Mouse (Mus musculus): ENCODE measurements around the gene Lancl2. TPM values are rescaled to one million over a fixed set of nuclear protein-coding genes. Genes with fewer than 3 reads are reported as not detected.

Lancl2 gene
- polyA plus RNA-seq, 1 experiment = 8.4 TPM

DNA sequence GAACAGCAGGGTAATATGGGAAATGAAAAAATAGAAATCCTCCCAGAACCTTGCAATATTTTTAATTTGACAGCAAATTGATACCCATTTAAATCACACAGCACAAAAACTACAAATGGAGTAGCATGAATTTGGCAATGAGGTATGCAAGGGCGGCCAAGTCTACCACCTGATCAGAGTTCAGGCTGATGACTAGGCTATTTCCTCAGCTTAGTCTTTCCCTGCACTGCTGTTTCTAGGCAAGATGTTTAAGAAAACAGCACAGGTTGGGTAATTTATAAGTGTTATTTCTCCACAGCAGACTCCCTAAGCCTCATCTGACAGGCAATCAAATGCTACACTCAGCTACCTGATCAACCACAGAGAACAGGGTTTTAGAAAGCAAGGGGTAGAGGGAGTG lies 81.9 kb downstream of the Lancl2 start:
- Histone ChIP-seq H3ac (ENCODE audit: control insufficient read depth, insufficient read length, low read depth) (no peak overlapping the region), H3K36me3 (ENCODE audit: control insufficient read depth, insufficient read depth) (no peaks in the 10 kb centered on the region), H3K27me3 (ENCODE audit: control insufficient read depth, insufficient read depth, insufficient read length) (no peaks in the 10 kb centered on the region), H3K79me2 (ENCODE audit: control insufficient read depth, insufficient read depth) (no peaks in the 10 kb centered on the region), H3K4me3 (ENCODE audit: insufficient read depth, poor library complexity, severe bottlenecking) (no peak overlapping the region), H3K79me3 (ENCODE audit: low read depth) (no peaks in the 10 kb centered on the region)
- no peak for TF ChIP-seq FOSL1 (IDR thresholded peaks at IDR 0.05; ENCODE audit: insufficient read depth, low read length, poor library complexity, severe bottlenecking)

DNA sequence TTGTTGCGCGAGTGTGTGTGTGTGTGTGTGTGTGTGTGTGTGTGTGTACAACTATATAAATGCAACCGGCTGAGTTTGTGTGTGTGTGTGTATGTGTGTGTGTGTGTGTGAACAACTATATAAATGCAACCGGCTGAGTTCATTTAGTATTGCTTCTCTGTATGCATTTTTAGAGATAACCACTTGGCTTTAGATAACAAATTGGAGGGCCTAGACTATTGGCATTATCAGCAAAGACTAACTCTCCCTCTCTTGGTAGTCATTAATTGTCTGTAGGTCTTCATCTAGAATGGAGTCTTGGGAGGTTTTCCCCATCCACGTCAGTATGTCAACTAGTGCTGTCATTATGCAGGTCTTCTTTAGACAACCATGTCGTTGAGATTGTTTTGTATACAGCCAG lies 85.0 kb downstream of the Lancl2 start:
- TF ChIP-seq MAX (IDR thresholded peaks at IDR 0.05) (no peak), FOSL1 (IDR thresholded peaks at IDR 0.05; ENCODE audit: insufficient read depth, low read length, poor library complexity, severe bottlenecking) (no peak), MYOG (IDR thresholded peaks at IDR 0.05; ENCODE audit: control insufficient read depth, extremely low read depth, insufficient read length) (no peak), MYOD1 (IDR thresholded peaks at IDR 0.05; ENCODE audit: control insufficient read depth, insufficient read length, low read depth) (no peak), USF1 (IDR thresholded peaks at IDR 0.05; ENCODE audit: low read depth) (no peak), CTCF (IDR thresholded peaks at IDR 0.05; ENCODE audit: control insufficient read depth, insufficient read depth, insufficient read length) (no peak), CEBPB (IDR thresholded peaks at IDR 0.05; ENCODE audit: low read depth) (no peak)

More for the DNA sequence above, 85.0 kb downstream of the Lancl2 start:
- Histone ChIP-seq H3K79me3 (ENCODE audit: low read depth) (no peaks in the 10 kb centered on the region), H3K4me3 (ENCODE audit: insufficient read depth, poor library complexity, severe bottlenecking) (no peak overlapping the region), H3K36me3 (ENCODE audit: control insufficient read depth, insufficient read depth) (no peaks in the 10 kb centered on the region), H3K27me3 (ENCODE audit: control insufficient read depth, insufficient read depth, insufficient read length) (no peaks in the 10 kb centered on the region), H3K79me2 (ENCODE audit: control insufficient read depth, insufficient read depth) (no peaks in the 10 kb centered on the region), H3ac (ENCODE audit: control insufficient read depth, insufficient read length, low read depth) (no peak overlapping the region)

Other genes with a start within 250 kb of the Lancl2 start
- gene Ppm1k, start 167.1 kb upstream of the Lancl2 start, polyA plus RNA-seq (2012; fragmentation: generic; extraction: Trizol) = 0.15 TPM
- gene Herc6, start 121.5 kb upstream of the Lancl2 start, polyA plus RNA-seq (2012; fragmentation: generic; extraction: Trizol) = 1.4 TPM
- 7.4 TPM for gene Pyurf, start 10.5 kb upstream of the Lancl2 start, polyA plus RNA-seq (2012; fragmentation: generic; extraction: Trizol)
- gene Vopp1, start 122.6 kb downstream of the Lancl2 start, polyA plus RNA-seq (2012; fragmentation: generic; extraction: Trizol) = 15.2 TPM
- gene Vmn1r21, start 147.8 kb downstream of the Lancl2 start, polyA plus RNA-seq (2012; fragmentation: generic; extraction: Trizol) = not detected
- not detected for gene Vmn1r22, start 205.5 kb downstream of the Lancl2 start, polyA plus RNA-seq (2012; fragmentation: generic; extraction: Trizol)
- not detected for gene Vmn1r23, start 224.3 kb downstream of the Lancl2 start, polyA plus RNA-seq (2012; fragmentation: generic; extraction: Trizol)

Measured in C2C12 (cell line).